Mouse (Mus musculus) forebrain, postnatal 0 days (tissue): Measurements from ENCODE around the gene Dbx2. TPM values are rescaled to one million over a fixed set of nuclear protein-coding genes. Genes with fewer than 3 reads are reported as not detected.

Experiments
- ATAC-seq: fragments of 200-750 bp; cut with Nextera tagmentation; 2 replicates; pipeline ENCODE4 v1.8.0; 2017; ENCODE audit warnings: mild to moderate bottlenecking, moderate library complexity
- DNase-seq: peaks from one replicate; pipeline ENCODE4 v3.0.0-alpha.2; 2015
- H3K27ac ChIP-seq: fragments of 300-500 bp; sonication (generic); 2 replicates; pipeline ENCODE4 v1.5.1; 2014; ENCODE audit warnings: low read depth, mild to moderate bottlenecking, antibody characterized with exemption, low read length, moderate library complexity, mixed read lengths
- H3K27me3 ChIP-seq: fragments of 300-500 bp; sonication (generic); 2 replicates; pipeline ENCODE4 v1.6.1; 2014; ENCODE audit warnings: mild to moderate bottlenecking, low read length, mixed read lengths; ENCODE audit not compliant: insufficient read depth
- H3K36me3 ChIP-seq: fragments of 300-500 bp; sonication (generic); 2 replicates; pipeline ENCODE4 v1.6.1; 2014; ENCODE audit warnings: mild to moderate bottlenecking, moderate library complexity; ENCODE audit not compliant: insufficient read depth
- H3K4me1 ChIP-seq: fragments of 300-500 bp; sonication (generic); 2 replicates; pipeline ENCODE4 v1.6.1; 2014; ENCODE audit warnings: antibody characterized with exemption; ENCODE audit not compliant: insufficient read depth
- H3K4me2 ChIP-seq: fragments of 300-500 bp; sonication (generic); 2 replicates; pipeline ENCODE4 v1.6.1; 2014; ENCODE audit warnings: low read depth, mild to moderate bottlenecking, moderate library complexity
- H3K4me3 ChIP-seq: fragments of 300-500 bp; sonication (generic); 2 replicates; pipeline ENCODE4 v1.5.1; 2014; ENCODE audit warnings: low read depth, low read length, mixed read lengths
- H3K9ac ChIP-seq: fragments of 300-500 bp; sonication (generic); 2 replicates; pipeline ENCODE4 v1.6.1; 2014; ENCODE audit warnings: mild to moderate bottlenecking
- H3K9me3 ChIP-seq: fragments of 300-500 bp; sonication (generic); 2 replicates; pipeline ENCODE4 v1.6.1; 2016; ENCODE audit warnings: low read length
- CTCF ChIP-seq: sonication (generic); IDR thresholded peaks from 2 replicates; pipeline ENCODE4 v1.5.1; 2016; ENCODE audit warnings: antibody characterized with exemption, control low read depth, low read depth
- WGBS: fragments of 180-500 bp; shearing (Covaris S2); extraction: QIAGEN DNeasy Blood & Tissue Kit; methylation state at CpG from one replicate; pipeline ENCODE4 v1.1.7; 2014; 5-methylcytosine and 5-hydroxymethylcytosine counted together
- polyA plus RNA-seq: library from polyadenylated mRNA; unstranded; fragments of >200 nt; fragmentation: Nextera tagmentation; extraction: Ambion mirVana; gene quantifications from 2 replicates; pipeline ENCODE4 v1.2.1, GENCODE M21; 2015
- total RNA-seq: library from RNA; depleted of rRNA; stranded (reverse); fragments of >200 nt; gene quantifications from 2 replicates; pipeline ENCODE4 v1.2.3, GENCODE M21; 2014; rRNA removed

The Dbx2 gene
- total and polyA plus RNA-seq, 2 experiments from 2014 or later, result 2.8 to 9.6 TPM

DNA sequence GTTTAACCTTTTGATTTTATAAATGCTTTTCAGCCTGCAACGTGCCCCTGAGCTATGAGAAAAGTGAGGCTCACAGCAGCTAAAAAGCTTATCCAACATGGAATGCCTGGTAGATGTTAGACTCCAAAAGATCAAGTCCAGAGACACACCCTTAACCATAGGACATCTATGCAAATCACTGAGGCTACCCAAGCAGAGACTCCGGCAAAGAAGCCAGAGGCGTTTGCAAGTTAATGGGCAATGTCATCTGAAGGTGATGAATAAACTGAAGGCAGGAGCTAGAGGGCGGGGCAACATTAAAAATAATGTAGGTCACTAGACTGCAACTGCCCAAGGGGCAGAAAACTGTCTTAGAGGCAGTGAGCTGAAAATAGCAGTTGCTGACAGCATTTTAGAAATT lies 70.9 kb downstream of the Dbx2 start:
- WGBS, result 64% methylated on average over 4 of the region's 4 CpGs
- ATAC-seq (no peak), DNase-seq (no peak)
- H3K4me1 ChIP-seq, result no peaks in the 10 kb centered on the region
- H3K9ac ChIP-seq, result no peak overlapping the region
- H3K4me3 ChIP-seq, result no peak overlapping the region
- no peak overlapping the region for H3K4me2 ChIP-seq
- no peaks in the 10 kb centered on the region for H3K9me3 ChIP-seq
- H3K27me3 ChIP-seq, result no peaks in the 10 kb centered on the region
- no peak overlapping the region for H3K27ac ChIP-seq
- no peaks in the 10 kb centered on the region for H3K36me3 ChIP-seq
- no peak for TF ChIP-seq CTCF

DNA sequence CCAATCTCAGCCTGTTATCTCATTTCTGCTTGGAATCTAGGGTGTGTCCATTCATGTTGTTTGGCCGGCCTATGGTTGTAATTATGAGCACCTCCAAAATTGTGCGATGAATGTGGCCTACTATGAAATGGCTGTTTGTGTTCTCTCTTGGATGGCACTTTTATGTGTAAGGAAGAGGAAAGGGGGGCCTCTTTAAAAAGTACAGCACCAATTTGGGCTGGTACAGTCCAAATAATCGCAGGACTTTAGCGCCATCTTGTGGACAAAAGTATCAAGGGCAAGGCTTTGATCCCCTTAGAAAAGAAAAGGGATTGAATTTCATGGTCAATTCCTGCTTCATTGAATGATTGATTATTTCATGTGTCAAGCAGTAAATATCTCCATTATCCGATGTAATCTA lies 81.1 kb downstream of the Dbx2 start:
- H3K36me3 ChIP-seq, result no peaks in the 10 kb centered on the region
- H3K27ac ChIP-seq, result no peak overlapping the region
- no peaks in the 10 kb centered on the region for H3K9me3 ChIP-seq
- DNase-seq (peak; percentile 93), ATAC-seq (peak; percentile 77)
- H3K4me1 ChIP-seq, result no peaks in the 10 kb centered on the region
- no peak overlapping the region for H3K4me3 ChIP-seq
- WGBS, result 12% methylated on average over 5 of the region's 5 CpGs
- no peaks in the 10 kb centered on the region for H3K27me3 ChIP-seq
- peak; percentile 92 for TF ChIP-seq CTCF
- H3K9ac ChIP-seq, result no peak overlapping the region
- no peak overlapping the region; the same call in 1 of the 2 replicates for H3K4me2 ChIP-seq

Other genes with a start within 250 kb of the Dbx2 start
- 303 and 327 TPM in 2 replicates for gene Nell2, start 127.4 kb downstream of the Dbx2 start, total RNA-seq
- 237 and 258 TPM in 2 replicates for gene Nell2, start 127.4 kb downstream of the Dbx2 start, polyA plus RNA-seq
- 21.0 and 32.6 TPM in 2 replicates for gene Ano6, start 134.9 kb upstream of the Dbx2 start, total RNA-seq
- 11.1 and 17.2 TPM in 2 replicates for gene Ano6, start 134.9 kb upstream of the Dbx2 start, polyA plus RNA-seq